Mouse (Mus musculus) intestine, embryonic 15.5 days (tissue): Measurements from ENCODE around the gene 4933407L21Rik. TPM values are rescaled to one million over a fixed set of nuclear protein-coding genes. Genes with fewer than 3 reads are reported as not detected.

ENCODE experiments used
- ATAC-seq: fragments of 200-750 bp; cut with Nextera tagmentation; 2 replicates; pipeline ENCODE4 v1.8.0; 2017; ENCODE audit warnings: moderate TSS enrichment, moderate library complexity
- H3K27ac ChIP-seq: fragments of 300-500 bp; sonication (generic); 2 replicates; pipeline ENCODE4 v1.5.1; 2015; ENCODE audit warnings: mild to moderate bottlenecking, inconsistent platforms
- H3K27me3 ChIP-seq: fragments of 300-500 bp; sonication (generic); replicated peaks from 2 replicates; pipeline ENCODE4 v1.6.1; 2015; ENCODE audit warnings: inconsistent platforms
- H3K36me3 ChIP-seq: fragments of 300-500 bp; sonication (generic); 2 replicates; pipeline ENCODE4 v1.6.1; 2015; ENCODE audit warnings: inconsistent platforms
- H3K4me1 ChIP-seq: fragments of 300-500 bp; sonication (generic); replicated peaks from 2 replicates; pipeline ENCODE4 v1.6.1; 2015; ENCODE audit warnings: inconsistent platforms
- H3K4me2 ChIP-seq: fragments of 300-500 bp; sonication (generic); replicated peaks from 2 replicates; pipeline ENCODE4 v1.6.1; 2015; ENCODE audit warnings: mild to moderate bottlenecking, inconsistent platforms
- H3K4me3 ChIP-seq: fragments of 300-500 bp; sonication (generic); replicated peaks from 2 replicates; pipeline ENCODE4 v1.5.1; 2015; ENCODE audit warnings: inconsistent platforms
- H3K9ac ChIP-seq: fragments of 300-500 bp; sonication (generic); 2 replicates; pipeline ENCODE4 v1.6.1; 2015; ENCODE audit warnings: inconsistent platforms
- H3K9me3 ChIP-seq: fragments of 300-500 bp; sonication (generic); 2 replicates; pipeline ENCODE4 v1.6.1; 2016; ENCODE audit warnings: inconsistent platforms
- WGBS: fragments of 180-500 bp; shearing (Covaris S2); methylation state at CpG from one replicate; pipeline ENCODE4 v1.1.7; 2015; 5-methylcytosine and 5-hydroxymethylcytosine counted together
- polyA plus RNA-seq: library from polyadenylated mRNA; unstranded; fragments of >200 nt; fragmentation: Nextera tagmentation; extraction: Ambion mirVana; gene quantifications from 2 replicates; pipeline ENCODE4 v1.2.1, GENCODE M21; 2015

4933407L21Rik gene
- 0.32 and 0.34 TPM in 2 replicates for polyA plus RNA-seq

- no peak within 1 kb of the TSS for H3K4me3 ChIP-seq
- no peaks in the 10 kb centered on the region for H3K9me3 ChIP-seq
- 59% methylated on average over 4 of the region's 4 CpGs for WGBS
- no peaks in the 10 kb centered on the region for H3K27me3 ChIP-seq
- H3K27ac ChIP-seq: no peak within 1 kb of the TSS
- H3K36me3 ChIP-seq: no peaks in the 10 kb centered on the region
- no peak within 1 kb of the TSS for H3K9ac ChIP-seq
- peak; percentile 74 for ATAC-seq
- no peak within 1 kb of the TSS for H3K4me2 ChIP-seq
- peaks cover 10% of the 10 kb centered on the region; the same call in 1 of the 2 replicates for H3K4me1 ChIP-seq
Measured at GRCm38 (mm10) chr1:85928057-85928687, at the start of gene 4933407L21Rik. Gene 4933407L21Rik (plus strand): TSS chr1:85928483.

DNA sequence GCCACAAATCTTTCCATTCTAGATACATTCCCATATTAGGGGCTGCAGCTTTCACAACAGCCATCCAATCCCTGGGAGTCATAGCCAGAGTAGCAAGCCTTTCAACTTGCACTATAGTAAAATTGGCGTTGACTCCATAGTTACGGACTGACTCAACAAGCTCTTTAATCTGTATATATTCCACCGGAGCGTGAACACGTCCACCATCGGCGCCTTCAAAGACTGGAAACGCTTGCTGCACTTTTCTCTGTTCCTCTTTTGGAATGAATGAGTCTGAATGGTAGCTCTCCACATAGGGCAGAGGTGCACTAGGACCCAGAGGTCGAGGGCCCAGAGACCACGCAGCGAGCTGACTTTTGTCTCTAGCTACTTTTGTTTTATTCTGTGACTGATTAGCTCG is 46.3 kb upstream of the 4933407L21Rik start:
- H3K4me3 ChIP-seq: no peak overlapping the region
- H3K27me3 ChIP-seq: no peaks in the 10 kb centered on the region
- WGBS: 93% methylated on average over 12 of the region's 12 CpGs

GRCm38 (mm10) chr1:85887221-85887620 is 41.1 kb upstream of the 4933407L21Rik start:
- no peaks in the 10 kb centered on the region for H3K27me3 ChIP-seq
- H3K4me1 ChIP-seq: no peaks in the 10 kb centered on the region
- 87% methylated on average over 7 of the region's 7 CpGs for WGBS
- ATAC-seq: no peak
- H3K9me3 ChIP-seq: no peaks in the 10 kb centered on the region
- H3K9ac ChIP-seq: no peak overlapping the region
- H3K36me3 ChIP-seq: no peaks in the 10 kb centered on the region
- H3K27ac ChIP-seq: no peak overlapping the region
- no peak overlapping the region for H3K4me3 ChIP-seq
- H3K4me2 ChIP-seq: no peak overlapping the region

More for the DNA sequence above, 46.3 kb upstream of the 4933407L21Rik start:
- Histone ChIP-seq H3K9me3 (peaks cover 4% of the 10 kb centered on the region), H3K36me3 (no peaks in the 10 kb centered on the region), H3K27ac (no peak overlapping the region), H3K4me2 (no peak overlapping the region), H3K4me1 (no peaks in the 10 kb centered on the region), H3K9ac (no peak overlapping the region)
- ATAC-seq: no peak

DNA sequence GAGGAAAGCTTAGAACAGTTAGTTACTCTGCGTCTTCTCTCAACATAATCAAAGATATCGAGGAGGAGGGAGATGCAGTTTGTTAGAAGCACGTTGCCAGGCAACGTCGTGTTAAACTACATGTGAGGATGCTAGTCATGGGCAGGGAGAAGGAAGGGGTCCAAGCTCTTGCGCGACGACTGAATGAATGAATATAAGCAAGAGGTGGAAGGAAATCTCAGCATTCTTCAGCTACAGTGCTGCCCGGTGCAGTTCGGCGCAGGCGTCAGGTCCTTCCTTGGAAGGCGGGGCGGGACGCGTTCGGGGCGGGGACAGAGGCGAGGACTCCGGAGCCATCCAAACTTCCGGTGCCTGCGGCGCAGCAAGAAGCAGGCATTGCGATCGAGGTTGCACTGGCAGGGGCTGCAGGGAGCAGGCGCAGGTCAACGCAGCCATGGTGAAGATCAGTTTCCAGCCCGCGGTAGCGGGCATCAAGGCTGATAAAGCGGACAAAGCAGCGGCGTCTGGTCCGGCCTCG is 34.0 kb upstream of the 4933407L21Rik start, which contains the start of gene Itm2c:
TSS of gene Itm2c (plus strand) at position 51 of the 517 bp plus-strand sequence.
- Histone ChIP-seq H3K9ac (peak within 1 kb of the TSS; percentile 73), H3K4me3 (peak within 1 kb of the TSS; percentile 84), H3K27ac (peak within 1 kb of the TSS; percentile 75), H3K9me3 (no peaks in the 10 kb centered on the region), H3K27me3 (no peaks in the 10 kb centered on the region), H3K4me2 (peak within 1 kb of the TSS; percentile 82), H3K4me1 (peaks cover 38% of the 10 kb centered on the region), H3K36me3 (no peaks in the 10 kb centered on the region)
- ATAC-seq: peak; percentile 92
- under 1% methylated on average over 35 of the region's 35 CpGs for WGBS

DNA sequence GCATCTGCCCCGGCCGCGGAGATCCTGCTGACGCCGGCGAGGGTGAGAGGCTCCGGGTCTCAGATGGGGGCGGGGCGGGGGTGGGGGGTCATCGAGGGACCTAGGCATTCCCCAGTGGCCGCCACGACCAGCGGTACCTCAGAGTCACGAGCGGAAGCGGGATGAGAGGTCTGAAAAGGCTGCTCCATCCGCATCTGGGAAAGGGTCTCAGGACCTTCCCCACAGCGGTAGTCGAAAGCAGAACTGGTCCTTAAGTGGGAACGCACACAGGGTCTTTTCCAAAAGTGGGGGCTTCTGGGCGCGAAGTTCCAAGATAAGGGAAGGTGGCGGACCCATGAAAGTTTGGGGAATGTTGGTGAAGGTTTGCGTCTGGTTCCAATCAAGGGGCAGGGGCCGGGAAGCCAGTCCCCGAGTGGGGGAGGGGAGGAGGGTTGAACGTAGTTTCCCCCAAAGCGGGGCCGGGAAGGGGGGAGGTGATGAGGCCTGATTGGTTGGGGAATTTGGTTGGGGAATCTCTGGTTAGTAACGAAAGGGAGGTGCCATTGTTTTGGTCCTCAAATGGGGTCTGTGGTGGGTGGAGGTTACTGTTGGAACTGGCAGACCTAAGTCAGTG is 33.4 kb upstream of the 4933407L21Rik start:
- WGBS: 1% methylated on average over 30 of the region's 30 CpGs
- peaks cover 42% of the 10 kb centered on the region for H3K4me1 ChIP-seq
- H3K4me2 ChIP-seq: peak overlapping the region; percentile 82

DNA sequence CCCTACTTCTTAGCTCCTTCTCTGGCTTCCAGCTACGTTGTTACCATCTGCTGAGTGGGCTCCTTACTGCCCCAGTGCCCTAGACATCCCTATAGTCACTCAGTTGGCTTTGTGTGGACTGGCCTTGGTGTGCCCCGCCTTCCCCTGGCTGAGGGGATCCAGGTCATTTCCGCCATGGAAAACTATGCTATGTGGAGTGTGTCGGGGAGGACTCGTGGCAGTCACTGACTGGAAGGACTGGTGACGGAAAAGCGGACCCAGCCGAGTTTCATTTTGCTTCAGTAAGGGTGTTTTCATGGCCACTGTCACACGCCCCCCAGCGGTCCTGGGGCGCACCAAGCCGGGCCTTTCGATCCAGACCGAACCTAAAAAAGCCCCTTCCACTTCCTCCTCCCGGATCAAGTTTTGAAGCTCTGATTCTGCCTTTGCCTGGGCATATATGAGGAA is 32.9 kb upstream of the 4933407L21Rik start:
- WGBS: 2% methylated on average over 15 of the region's 15 CpGs
- Histone ChIP-seq H3K27me3 (no peaks in the 10 kb centered on the region), H3K27ac (peak overlapping the region; percentile 75), H3K9me3 (no peaks in the 10 kb centered on the region), H3K9ac (peak overlapping the region; percentile 73), H3K36me3 (no peaks in the 10 kb centered on the region), H3K4me2 (peak overlapping the region; percentile 82), H3K4me1 (peaks cover 47% of the 10 kb centered on the region), H3K4me3 (peak overlapping the region; percentile 84)
- peak; percentile 71 for ATAC-seq

More for the DNA sequence above, 33.4 kb upstream of the 4933407L21Rik start:
- H3K4me3 ChIP-seq: peak overlapping the region; percentile 84
- H3K9ac ChIP-seq: peak overlapping the region; percentile 73
- no peaks in the 10 kb centered on the region for H3K9me3 ChIP-seq
- ATAC-seq: peak; percentile 58
- H3K36me3 ChIP-seq: no peaks in the 10 kb centered on the region
- H3K27ac ChIP-seq: peak overlapping the region; percentile 75
- H3K27me3 ChIP-seq: no peaks in the 10 kb centered on the region

GRCm38 (mm10) chr1:85896110-85896509 is 32.2 kb upstream of the 4933407L21Rik start:
- Histone ChIP-seq H3K9me3 (no peaks in the 10 kb centered on the region), H3K27ac (no peak overlapping the region), H3K4me1 (peaks cover 53% of the 10 kb centered on the region), H3K36me3 (no peaks in the 10 kb centered on the region), H3K9ac (peak overlapping the region; percentile 73; the same call in 1 of the 2 replicates), H3K4me2 (peak overlapping the region; percentile 82), H3K27me3 (no peaks in the 10 kb centered on the region), H3K4me3 (peak overlapping the region; percentile 84)
- WGBS: 80% methylated on average over 5 of the region's 5 CpGs
- no peak for ATAC-seq

GRCm38 (mm10) chr1:85896781-85897700 is 31.2 kb upstream of the 4933407L21Rik start:
- 63% methylated on average over 12 of the region's 12 CpGs for WGBS
- H3K4me3 ChIP-seq: no peak overlapping the region
- ATAC-seq: no peak
- H3K27ac ChIP-seq: peak overlapping the region; percentile 54; the same call in 1 of the 2 replicates
- no peak overlapping the region for H3K9ac ChIP-seq
- no peaks in the 10 kb centered on the region for H3K9me3 ChIP-seq
- no peaks in the 10 kb centered on the region for H3K36me3 ChIP-seq
- peaks cover 59% of the 10 kb centered on the region for H3K4me1 ChIP-seq
- H3K4me2 ChIP-seq: peak overlapping the region; percentile 19; the same call in 1 of the 2 replicates
- H3K27me3 ChIP-seq: no peaks in the 10 kb centered on the region

- no peak overlapping the region for H3K4me2 ChIP-seq
- 33% methylated on average over 8 of the region's 8 CpGs for WGBS
Measured at GRCm38 (mm10) chr1:85897901-85898760, 30.2 kb upstream of the 4933407L21Rik start.

DNA sequence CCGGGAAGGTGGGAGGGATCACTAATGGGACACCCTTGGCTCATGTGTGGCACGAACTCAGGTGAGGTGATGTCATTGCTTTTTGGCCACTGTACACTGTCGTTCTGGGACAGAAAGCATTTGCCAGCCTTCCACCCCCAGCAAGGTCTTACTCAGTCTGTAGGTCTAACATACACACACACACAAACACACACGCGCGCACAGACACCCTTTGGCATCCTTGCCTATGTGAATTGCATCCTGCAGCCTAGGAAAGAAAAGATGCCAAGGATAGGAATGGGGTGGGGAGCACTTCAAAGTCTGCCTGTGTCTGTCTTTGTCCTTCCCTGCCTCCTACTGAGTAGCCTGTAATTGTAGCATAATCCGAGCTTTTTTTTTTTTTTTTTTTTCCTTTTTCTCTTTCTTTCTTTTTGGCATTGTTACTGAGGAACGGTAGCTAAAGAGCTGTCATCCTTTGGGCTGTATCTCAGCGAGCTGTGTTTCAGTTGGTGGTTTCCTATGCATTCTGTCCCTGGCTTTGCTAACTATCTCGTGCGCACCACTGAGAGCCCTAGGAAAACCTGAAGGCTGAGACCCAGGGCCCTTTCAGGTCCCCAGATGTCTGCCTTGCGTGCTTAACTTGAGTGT is 29.4 kb upstream of the 4933407L21Rik start:
- Histone ChIP-seq H3K4me3 (no peak overlapping the region), H3K9ac (no peak overlapping the region), H3K36me3 (no peaks in the 10 kb centered on the region), H3K4me2 (no peak overlapping the region), H3K27me3 (no peaks in the 10 kb centered on the region), H3K9me3 (no peaks in the 10 kb centered on the region), H3K27ac (peak overlapping the region; percentile 56; the same call in 1 of the 2 replicates), H3K4me1 (peaks cover 63% of the 10 kb centered on the region)
- ATAC-seq: no peak
- 61% methylated on average over 12 of the region's 12 CpGs for WGBS

More at GRCm38 (mm10) chr1:85897901-85898760, 30.2 kb upstream of the 4933407L21Rik start:
- H3K4me1 ChIP-seq: peaks cover 63% of the 10 kb centered on the region
- H3K9me3 ChIP-seq: no peaks in the 10 kb centered on the region
- no peak overlapping the region for H3K4me3 ChIP-seq
- H3K36me3 ChIP-seq: no peaks in the 10 kb centered on the region
- H3K27me3 ChIP-seq: no peaks in the 10 kb centered on the region
- no peak overlapping the region for H3K9ac ChIP-seq
- no peak for ATAC-seq
- H3K27ac ChIP-seq: peak overlapping the region; percentile 56

DNA sequence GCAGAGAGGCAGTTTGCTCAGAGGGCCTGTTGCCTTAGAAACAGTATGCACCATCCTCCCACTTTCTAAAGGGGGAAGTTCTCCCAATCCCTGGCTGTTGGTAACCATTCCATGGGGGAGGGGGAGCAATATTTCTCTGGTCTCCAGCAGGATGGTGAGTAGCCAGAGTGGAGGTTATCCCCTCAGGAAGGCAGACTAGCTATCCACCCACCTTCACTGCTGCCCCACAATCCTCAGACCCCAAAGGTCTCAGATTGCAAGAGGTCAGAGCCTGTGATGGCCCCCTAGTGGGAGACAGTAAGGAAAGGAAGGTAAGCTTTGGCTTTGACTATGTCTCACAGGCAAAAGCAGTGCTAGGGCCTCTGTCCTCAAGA is 28.9 kb upstream of the 4933407L21Rik start:
- H3K4me2 ChIP-seq: no peak overlapping the region
- ATAC-seq: no peak
- peaks cover 59% of the 10 kb centered on the region for H3K4me1 ChIP-seq

More for the DNA sequence above, 28.9 kb upstream of the 4933407L21Rik start:
- H3K27me3 ChIP-seq: no peaks in the 10 kb centered on the region
- H3K9me3 ChIP-seq: no peaks in the 10 kb centered on the region
- H3K4me3 ChIP-seq: no peak overlapping the region
- H3K36me3 ChIP-seq: 0 out of 2 replicates have a peak, but pooled peaks cover 3% of the 10 kb centered on the region
- H3K9ac ChIP-seq: no peak overlapping the region
- H3K27ac ChIP-seq: no peak overlapping the region
